Mouse (Mus musculus) adrenal gland, adult 8-10 months (tissue): ENCODE measurements around the gene Snx15. TPM values are rescaled to one million over a fixed set of nuclear protein-coding genes. Genes with fewer than 3 reads are reported as not detected.
"Not testable (repeated sequence)": the region's sequence is repeated elsewhere in the genome, so short reads cannot be mapped to it uniquely, and the experiment has no call there.

ENCODE experiments used
- DNase-seq: peaks from one replicate; pipeline ENCODE4 v3.0.0; 2022
- total RNA-seq, 4 experiments: library from RNA; stranded (reverse); gene quantifications; 2 replicates each; pipeline ENCODE4 v1.2.4; 2022

The Snx15 gene
- total RNA-seq = 10 to 100 TPM; 34.0 to 49.1 (median 37.8) TPM

- peak; percentile 95 for DNase-seq
Observed at GRCm38 (mm10) chr19:6127760-6128341, at the start of gene Snx15. TSS of gene Snx15 (minus strand) at chr19:6128304.

GRCm38 (mm10) chr19:6174771-6175170 lies 46.7 kb upstream of the Snx15 start:
- peak; percentile 43 for DNase-seq

- DNase-seq = no peak
Observed at GRCm38 (mm10) chr19:6171215-6171614, 43.1 kb upstream of the Snx15 start.

- DNase-seq = no peak
Observed at GRCm38 (mm10) chr19:6166750-6167149, 38.6 kb upstream of the Snx15 start.

- DNase-seq = peak; percentile 35
Observed at GRCm38 (mm10) chr19:6163872-6164547, 35.9 kb upstream of the Snx15 start.

GRCm38 (mm10) chr19:6157220-6157619 lies 29.1 kb upstream of the Snx15 start:
- DNase-seq = no peak

- DNase-seq = no peak
Observed at GRCm38 (mm10) chr19:6156372-6156771, 28.3 kb upstream of the Snx15 start.

GRCm38 (mm10) chr19:6155174-6155573 lies 27.1 kb upstream of the Snx15 start:
- no peak for DNase-seq

GRCm38 (mm10) chr19:6144842-6145241 lies 16.7 kb upstream of the Snx15 start:
- DNase-seq = no peak

- peak; percentile 66 for DNase-seq
Observed at GRCm38 (mm10) chr19:6141394-6141749, 13.3 kb upstream of the Snx15 start, which contains the start of gene Arl2. TSS of gene Arl2 (minus strand) at chr19:6141548.

- DNase-seq = peak; percentile 88
Observed at GRCm38 (mm10) chr19:6140678-6141393, 12.7 kb upstream of the Snx15 start, which contains the start of gene Batf2. TSS of gene Batf2 (plus strand) at chr19:6140983.

GRCm38 (mm10) chr19:6140374-6140677 lies 12.2 kb upstream of the Snx15 start:
- no peak for DNase-seq

GRCm38 (mm10) chr19:6139701-6140100 lies 11.6 kb upstream of the Snx15 start:
- no peak for DNase-seq

GRCm38 (mm10) chr19:6136397-6136796 lies 8.3 kb upstream of the Snx15 start:
- DNase-seq = no peak

GRCm38 (mm10) chr19:6133197-6133596 lies 5.1 kb upstream of the Snx15 start:
- not testable (repeated sequence) for DNase-seq

GRCm38 (mm10) chr19:6132171-6132827 lies 4.2 kb upstream of the Snx15 start:
- no peak for DNase-seq

- not testable (repeated sequence) for DNase-seq
Observed at GRCm38 (mm10) chr19:6130414-6131128, 2.5 kb upstream of the Snx15 start.

GRCm38 (mm10) chr19:6126789-6127580 lies 1.1 kb downstream of the Snx15 start:
- no peak for DNase-seq

- DNase-seq = no peak
Observed at GRCm38 (mm10) chr19:6126289-6126688, 1.8 kb downstream of the Snx15 start.

GRCm38 (mm10) chr19:6124898-6125297 lies 3.2 kb downstream of the Snx15 start:
- no peak for DNase-seq

GRCm38 (mm10) chr19:6123330-6123729 lies 4.8 kb downstream of the Snx15 start:
- DNase-seq = no peak

- no peak for DNase-seq
Observed at GRCm38 (mm10) chr19:6121761-6122160, 6.3 kb downstream of the Snx15 start.
